Mouse (Mus musculus): ENCODE measurements at regions not wholly inside any gene's neighbourhood (a gene's known extent, or its start where the extent isn't known, plus 50 kb on each side); places are given as distances from the start of the nearest gene placed in this dataset.

DNA sequence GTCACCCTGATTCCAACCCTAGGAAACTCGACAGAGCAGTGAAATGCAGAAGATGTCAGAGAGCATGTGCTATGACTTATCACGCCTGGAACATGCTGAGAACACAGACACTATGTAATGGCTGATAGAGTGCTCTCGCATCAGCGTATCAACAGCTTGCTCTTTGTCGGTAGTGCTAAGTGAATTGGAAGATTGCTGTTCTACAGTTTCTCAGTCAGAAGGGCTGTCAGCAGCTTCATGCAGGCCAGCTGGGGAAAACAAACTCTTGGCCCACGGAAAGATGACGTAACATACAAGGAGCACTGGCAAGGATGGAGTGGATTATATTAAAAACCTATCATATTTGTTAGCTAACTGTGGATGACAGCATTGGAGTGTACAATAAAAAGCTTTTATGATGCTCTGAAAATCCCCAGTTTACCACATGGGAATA is 624.6 kb upstream of the Fam241a start:
- Histone ChIP-seq H3K36me3 (ENCODE audit: control insufficient read depth, insufficient read depth, low read length) (no peaks in the 10 kb centered on the region), H3K27me3 (ENCODE audit: control insufficient read depth, insufficient read depth, low read length) (peaks cover 5% of the 10 kb centered on the region; the same call in 1 of the 2 replicates), H3K9me3 (replicated peaks; ENCODE audit: control insufficient read depth, low read length) (no peaks in the 10 kb centered on the region), H3K4me2 (no peak overlapping the region), H3K9ac (ENCODE audit: low read depth, low read length) (no peak overlapping the region), H3K4me3 (ENCODE audit: low read depth, low read length) (no peak overlapping the region), H3K27ac (ENCODE audit: low read depth, low read length) (no peak overlapping the region), H3K4me1 (ENCODE audit: control insufficient read depth, insufficient read depth, low read length) (0 out of 2 replicates have a peak, but pooled peaks cover 2% of the 10 kb centered on the region)
- peak; percentile 57 for ATAC-seq (replicated peaks; ENCODE audit: insufficient number of reproducible peaks, low FRiP score, low TSS enrichment)
- WGBS (ENCODE audit: insufficient replicate concordance), result 36% methylated on average over 7 of the region's 7 CpGs

DNA sequence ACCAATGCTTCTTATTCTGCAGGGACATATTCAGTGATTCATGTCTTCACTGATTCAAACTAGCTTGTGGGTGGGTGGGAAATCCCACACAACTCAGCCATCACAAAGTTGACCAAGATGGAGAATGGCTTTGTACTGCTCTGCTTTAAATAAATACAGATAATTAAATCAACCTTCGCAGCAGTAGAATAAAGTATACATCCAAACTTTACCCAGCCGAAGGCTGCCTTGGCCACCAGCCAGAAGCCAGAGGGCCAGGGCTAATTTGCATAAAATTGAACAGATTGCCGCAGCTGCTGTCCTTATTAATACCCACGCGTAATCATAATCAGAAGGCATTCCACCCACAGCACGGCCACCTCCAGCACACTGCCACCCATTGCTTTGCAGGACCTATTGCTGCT is 623.8 kb upstream of the Fam241a start:
- no peak overlapping the region for H3K27ac ChIP-seq (ENCODE audit: low read depth, low read length)
- peaks cover 5% of the 10 kb centered on the region; the same call in 1 of the 2 replicates for H3K27me3 ChIP-seq (ENCODE audit: control insufficient read depth, insufficient read depth, low read length)
- H3K4me3 ChIP-seq (ENCODE audit: low read depth, low read length), result no peak overlapping the region
- ATAC-seq (replicated peaks; ENCODE audit: insufficient number of reproducible peaks, low FRiP score, low TSS enrichment), result no peak
- WGBS (ENCODE audit: insufficient replicate concordance), result 67% methylated on average over 6 of the region's 6 CpGs
- no peaks in the 10 kb centered on the region for H3K36me3 ChIP-seq (ENCODE audit: control insufficient read depth, insufficient read depth, low read length)
- H3K4me2 ChIP-seq, result no peak overlapping the region
- no peak overlapping the region for H3K9ac ChIP-seq (ENCODE audit: low read depth, low read length)
- no peaks in the 10 kb centered on the region for H3K9me3 ChIP-seq (replicated peaks; ENCODE audit: control insufficient read depth, low read length)
- H3K4me1 ChIP-seq (ENCODE audit: control insufficient read depth, insufficient read depth, low read length), result 0 out of 2 replicates have a peak, but pooled peaks cover 2% of the 10 kb centered on the region

DNA sequence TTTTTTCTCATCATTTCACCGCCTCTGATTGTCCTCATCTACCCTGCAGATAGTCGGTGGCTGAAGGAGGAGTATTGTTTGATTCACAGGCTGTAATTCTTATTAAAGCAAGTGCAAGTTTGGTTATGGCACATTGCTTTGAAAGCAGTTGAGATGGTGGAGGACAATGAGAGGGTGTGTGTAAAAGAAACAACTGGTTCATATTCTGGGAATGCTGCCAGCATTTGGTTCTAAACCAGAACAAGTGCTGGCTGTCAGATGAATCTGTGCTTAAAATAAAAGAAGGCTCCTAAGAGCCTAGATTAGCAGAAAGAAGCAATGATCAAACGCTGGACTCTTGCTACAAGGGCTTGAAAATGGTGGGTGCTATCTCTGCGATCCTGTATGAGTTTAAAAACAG is 622.7 kb upstream of the Fam241a start:
- no peak overlapping the region for H3K27ac ChIP-seq (ENCODE audit: low read depth, low read length)
- H3K4me3 ChIP-seq (ENCODE audit: low read depth, low read length), result no peak overlapping the region
- no peak for ATAC-seq (replicated peaks; ENCODE audit: insufficient number of reproducible peaks, low FRiP score, low TSS enrichment)
- 0 out of 2 replicates have a peak, but pooled peaks cover 5% of the 10 kb centered on the region for H3K27me3 ChIP-seq (ENCODE audit: control insufficient read depth, insufficient read depth, low read length)
- no peaks in the 10 kb centered on the region for H3K36me3 ChIP-seq (ENCODE audit: control insufficient read depth, insufficient read depth, low read length)
- H3K4me2 ChIP-seq, result no peak overlapping the region
- H3K4me1 ChIP-seq (ENCODE audit: control insufficient read depth, insufficient read depth, low read length), result 0 out of 2 replicates have a peak, but pooled peaks cover 2% of the 10 kb centered on the region
- no peaks in the 10 kb centered on the region for H3K9me3 ChIP-seq (replicated peaks; ENCODE audit: control insufficient read depth, low read length)
- 53% methylated on average over 4 of the region's 4 CpGs for WGBS (ENCODE audit: insufficient replicate concordance)
- H3K9ac ChIP-seq (ENCODE audit: low read depth, low read length), result no peak overlapping the region

DNA sequence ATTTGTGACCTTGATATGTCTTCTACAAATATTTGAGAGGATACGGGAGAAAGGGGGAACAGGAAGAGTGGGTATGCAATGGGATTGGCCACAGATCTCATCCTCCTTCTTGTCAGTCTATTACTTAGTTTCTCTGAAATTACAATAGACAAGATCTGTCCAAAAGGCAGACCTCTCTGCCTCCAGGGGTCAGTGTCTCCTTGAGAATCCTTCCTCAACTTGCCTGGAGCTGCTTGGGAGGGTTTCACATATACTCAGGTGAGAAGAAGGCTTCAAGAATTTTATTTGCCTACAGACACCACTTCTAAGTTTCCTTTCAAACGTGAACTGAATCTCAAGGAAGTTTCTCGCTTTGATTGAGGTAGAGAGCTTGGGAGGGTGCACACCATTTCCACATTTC is 575.0 kb upstream of the Fam241a start:
- ATAC-seq (replicated peaks; ENCODE audit: insufficient number of reproducible peaks, low FRiP score, low TSS enrichment), result no peak
- Histone ChIP-seq H3K4me3 (ENCODE audit: low read depth, low read length) (no peak overlapping the region), H3K27me3 (ENCODE audit: control insufficient read depth, insufficient read depth, low read length) (no peaks in the 10 kb centered on the region), H3K27ac (ENCODE audit: low read depth, low read length) (no peak overlapping the region), H3K9me3 (replicated peaks; ENCODE audit: control insufficient read depth, low read length) (no peaks in the 10 kb centered on the region), H3K4me2 (no peak overlapping the region), H3K4me1 (ENCODE audit: control insufficient read depth, insufficient read depth, low read length) (no peaks in the 10 kb centered on the region), H3K36me3 (ENCODE audit: control insufficient read depth, insufficient read depth, low read length) (no peaks in the 10 kb centered on the region), H3K9ac (ENCODE audit: low read depth, low read length) (no peak overlapping the region)
- WGBS (ENCODE audit: insufficient replicate concordance), result 47% methylated on average over 3 of the region's 3 CpGs

DNA sequence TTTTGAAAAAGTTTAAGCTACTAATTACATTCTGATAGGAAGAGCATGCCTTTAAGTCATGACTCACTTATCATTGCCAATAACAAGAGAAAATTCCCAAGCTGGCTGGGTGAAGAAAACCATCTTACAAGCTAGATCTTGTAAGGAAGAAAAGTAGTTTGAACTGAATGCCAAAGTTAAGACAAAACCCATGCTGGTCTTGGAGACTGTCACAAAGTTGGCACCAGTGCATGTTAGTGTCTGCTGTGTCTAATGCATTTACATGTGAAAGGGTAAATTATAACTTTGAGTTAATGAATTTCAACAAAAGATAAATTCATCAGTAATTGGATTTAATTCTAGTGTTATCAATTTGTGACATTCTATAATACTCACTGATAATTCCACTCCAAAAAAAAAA is 533.6 kb upstream of the Fam241a start:
- no peak for ATAC-seq (replicated peaks; ENCODE audit: insufficient number of reproducible peaks, low FRiP score, low TSS enrichment)
- Histone ChIP-seq H3K9ac (ENCODE audit: low read depth, low read length) (no peak overlapping the region), H3K27me3 (ENCODE audit: control insufficient read depth, insufficient read depth, low read length) (no peaks in the 10 kb centered on the region), H3K9me3 (replicated peaks; ENCODE audit: control insufficient read depth, low read length) (no peaks in the 10 kb centered on the region), H3K4me1 (ENCODE audit: control insufficient read depth, insufficient read depth, low read length) (no peaks in the 10 kb centered on the region), H3K36me3 (ENCODE audit: control insufficient read depth, insufficient read depth, low read length) (no peaks in the 10 kb centered on the region), H3K27ac (ENCODE audit: low read depth, low read length) (no peak overlapping the region), H3K4me2 (no peak overlapping the region), H3K4me3 (ENCODE audit: low read depth, low read length) (no peak overlapping the region)

DNA sequence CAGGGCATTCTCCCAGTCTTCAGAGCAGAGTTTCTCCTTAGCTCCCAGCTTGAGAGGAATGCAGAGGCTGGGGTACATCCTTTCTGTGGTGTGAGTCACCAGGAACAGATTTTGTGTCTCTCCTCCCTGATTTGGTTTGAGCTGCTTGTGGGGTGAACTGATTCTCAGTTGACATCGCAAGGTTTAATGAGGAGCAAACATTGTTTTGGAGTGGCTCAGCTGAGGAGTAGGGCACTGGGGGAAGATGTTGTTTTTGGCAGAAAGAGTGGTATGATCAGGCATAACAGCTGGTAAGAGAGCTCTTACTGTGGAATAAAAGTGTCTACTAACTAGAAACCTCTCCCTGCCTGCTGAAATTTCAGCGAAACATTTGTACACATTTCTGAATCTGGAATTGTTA is 519.4 kb upstream of the Fam241a start:
- WGBS (ENCODE audit: insufficient replicate concordance), result 76% methylated on average over 2 of the region's 2 CpGs
- Histone ChIP-seq H3K27me3 (ENCODE audit: control insufficient read depth, insufficient read depth, low read length) (no peaks in the 10 kb centered on the region), H3K9me3 (replicated peaks; ENCODE audit: control insufficient read depth, low read length) (no peaks in the 10 kb centered on the region)

DNA sequence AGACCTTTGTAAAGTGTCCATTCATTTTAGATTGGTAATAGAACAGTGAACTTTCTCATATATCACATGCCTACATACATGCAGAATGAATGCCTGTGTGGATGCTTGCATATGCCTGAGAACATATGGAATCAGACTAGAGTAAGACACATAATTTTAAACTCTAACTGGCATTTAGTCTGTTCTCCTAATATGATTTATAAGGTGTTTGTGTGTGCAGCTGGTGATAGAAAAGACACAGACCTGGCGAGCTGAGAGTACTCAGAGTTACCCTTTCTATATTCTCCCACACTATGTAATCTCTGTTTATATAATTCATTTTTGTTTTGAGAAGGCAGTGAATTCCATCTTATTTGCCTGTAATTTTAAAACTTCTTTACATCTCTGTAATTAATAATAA is 517.4 kb upstream of the Fam241a start:
- no peaks in the 10 kb centered on the region for H3K36me3 ChIP-seq (ENCODE audit: control insufficient read depth, insufficient read depth, low read length)
- no peaks in the 10 kb centered on the region for H3K4me1 ChIP-seq (ENCODE audit: control insufficient read depth, insufficient read depth, low read length)
- no peak overlapping the region for H3K4me2 ChIP-seq
- no peak overlapping the region for H3K4me3 ChIP-seq (ENCODE audit: low read depth, low read length)
- no peaks in the 10 kb centered on the region for H3K9me3 ChIP-seq (replicated peaks; ENCODE audit: control insufficient read depth, low read length)
- H3K9ac ChIP-seq (ENCODE audit: low read depth, low read length), result no peak overlapping the region
- 63% methylated on average over 1 of the region's 1 CpGs for WGBS (ENCODE audit: insufficient replicate concordance)
- ATAC-seq (replicated peaks; ENCODE audit: insufficient number of reproducible peaks, low FRiP score, low TSS enrichment), result no peak
- no peaks in the 10 kb centered on the region for H3K27me3 ChIP-seq (ENCODE audit: control insufficient read depth, insufficient read depth, low read length)
- no peak overlapping the region for H3K27ac ChIP-seq (ENCODE audit: low read depth, low read length)

More for the DNA sequence above, 519.4 kb upstream of the Fam241a start:
- H3K36me3 ChIP-seq (ENCODE audit: control insufficient read depth, insufficient read depth, low read length), result no peaks in the 10 kb centered on the region
- no peak overlapping the region for H3K4me2 ChIP-seq
- H3K27ac ChIP-seq (ENCODE audit: low read depth, low read length), result no peak overlapping the region
- no peak for ATAC-seq (replicated peaks; ENCODE audit: insufficient number of reproducible peaks, low FRiP score, low TSS enrichment)
- no peak overlapping the region for H3K9ac ChIP-seq (ENCODE audit: low read depth, low read length)
- no peak overlapping the region for H3K4me3 ChIP-seq (ENCODE audit: low read depth, low read length)
- no peaks in the 10 kb centered on the region for H3K4me1 ChIP-seq (ENCODE audit: control insufficient read depth, insufficient read depth, low read length)

DNA sequence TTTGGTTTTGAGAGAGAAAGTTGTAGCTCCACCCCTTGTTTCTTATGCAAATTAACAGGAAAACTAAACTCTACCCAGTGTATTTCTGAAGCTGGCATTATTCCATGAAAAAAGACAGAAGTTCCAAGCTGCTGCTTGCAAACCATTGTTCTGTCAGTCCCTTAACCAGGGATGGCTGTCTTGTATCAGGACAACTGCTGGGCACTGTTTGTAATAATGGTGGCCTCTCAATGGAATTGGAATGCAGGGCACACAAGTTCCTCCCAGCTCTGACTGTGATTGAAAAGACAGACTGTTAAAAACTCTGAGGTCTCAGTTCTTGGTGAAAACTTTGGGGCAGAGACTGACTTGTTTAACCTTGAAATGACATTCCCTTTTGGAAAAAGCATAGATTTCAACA is 516.0 kb upstream of the Fam241a start:
- ATAC-seq (replicated peaks; ENCODE audit: insufficient number of reproducible peaks, low FRiP score, low TSS enrichment), result no peak
- Histone ChIP-seq H3K4me2 (no peak overlapping the region), H3K27ac (ENCODE audit: low read depth, low read length) (no peak overlapping the region), H3K36me3 (ENCODE audit: control insufficient read depth, insufficient read depth, low read length) (no peaks in the 10 kb centered on the region), H3K27me3 (ENCODE audit: control insufficient read depth, insufficient read depth, low read length) (no peaks in the 10 kb centered on the region), H3K4me3 (ENCODE audit: low read depth, low read length) (no peak overlapping the region), H3K9ac (ENCODE audit: low read depth, low read length) (no peak overlapping the region), H3K4me1 (ENCODE audit: control insufficient read depth, insufficient read depth, low read length) (no peaks in the 10 kb centered on the region), H3K9me3 (replicated peaks; ENCODE audit: control insufficient read depth, low read length) (no peaks in the 10 kb centered on the region)

DNA sequence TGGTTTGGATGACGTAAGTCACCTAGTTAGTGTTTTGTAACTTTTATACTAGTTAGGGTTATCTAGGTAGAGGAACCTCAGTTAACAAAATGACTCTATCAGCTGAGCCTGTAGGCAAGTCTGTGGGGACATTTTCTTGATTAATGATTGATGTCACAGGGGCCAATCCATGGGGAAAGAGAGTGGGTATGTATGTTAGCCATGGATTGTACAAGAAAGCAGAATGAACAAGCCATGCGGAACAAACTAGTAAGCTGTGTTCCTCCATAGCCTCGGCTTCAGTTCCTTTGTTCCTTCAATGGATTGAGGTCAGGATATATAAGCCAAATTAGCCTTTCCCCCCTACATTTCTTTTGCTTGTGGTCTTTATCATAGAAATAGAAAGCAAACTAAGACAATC is 498.7 kb upstream of the Fam241a start:
- H3K9me3 ChIP-seq (replicated peaks; ENCODE audit: control insufficient read depth, low read length), result no peaks in the 10 kb centered on the region
- no peaks in the 10 kb centered on the region for H3K36me3 ChIP-seq (ENCODE audit: control insufficient read depth, insufficient read depth, low read length)
- ATAC-seq (replicated peaks; ENCODE audit: insufficient number of reproducible peaks, low FRiP score, low TSS enrichment), result no peak
- H3K27me3 ChIP-seq (ENCODE audit: control insufficient read depth, insufficient read depth, low read length), result 0 out of 2 replicates have a peak, but pooled peaks cover 3% of the 10 kb centered on the region
- no peak overlapping the region for H3K4me3 ChIP-seq (ENCODE audit: low read depth, low read length)
- H3K27ac ChIP-seq (ENCODE audit: low read depth, low read length), result no peak overlapping the region
- H3K9ac ChIP-seq (ENCODE audit: low read depth, low read length), result no peak overlapping the region
- 84% methylated on average over 3 of the region's 3 CpGs for WGBS (ENCODE audit: insufficient replicate concordance)
- H3K4me2 ChIP-seq, result no peak overlapping the region
- no peaks in the 10 kb centered on the region for H3K4me1 ChIP-seq (ENCODE audit: control insufficient read depth, insufficient read depth, low read length)
